Mouse (Mus musculus): ENCODE data around the gene Gpr4.

- TF ChIP-seq POLR2A (IDR thresholded peaks at IDR 0.05; ENCODE audit: low read depth, low read length) (no peak), CTCF (IDR thresholded peaks at IDR 0.05; ENCODE audit: extremely low read depth, insufficient read depth, insufficient read length, insufficient replicate concordance) (no peak)
Measured at GRCm38 (mm10) chr7:19253437-19253836, 41.1 kb downstream of the Gpr4 start.

All from spleen, adult 2 months (tissue).